Mouse (Mus musculus) cerebellum, postnatal 36 days (tissue): Measurements from ENCODE around the gene 2510002D24Rik.
"Not testable (repeated sequence)": the region's sequence is repeated elsewhere in the genome, so short reads cannot be mapped to it uniquely, and the experiment has no call there.

Experiments
- DNase-seq, 2 experiments: peaks; one replicate each; pipeline ENCODE4 v3.0.0; 2021 to 2022; ENCODE audit warnings: mixed read lengths in 2 of 2

The 2510002D24Rik gene

DNA sequence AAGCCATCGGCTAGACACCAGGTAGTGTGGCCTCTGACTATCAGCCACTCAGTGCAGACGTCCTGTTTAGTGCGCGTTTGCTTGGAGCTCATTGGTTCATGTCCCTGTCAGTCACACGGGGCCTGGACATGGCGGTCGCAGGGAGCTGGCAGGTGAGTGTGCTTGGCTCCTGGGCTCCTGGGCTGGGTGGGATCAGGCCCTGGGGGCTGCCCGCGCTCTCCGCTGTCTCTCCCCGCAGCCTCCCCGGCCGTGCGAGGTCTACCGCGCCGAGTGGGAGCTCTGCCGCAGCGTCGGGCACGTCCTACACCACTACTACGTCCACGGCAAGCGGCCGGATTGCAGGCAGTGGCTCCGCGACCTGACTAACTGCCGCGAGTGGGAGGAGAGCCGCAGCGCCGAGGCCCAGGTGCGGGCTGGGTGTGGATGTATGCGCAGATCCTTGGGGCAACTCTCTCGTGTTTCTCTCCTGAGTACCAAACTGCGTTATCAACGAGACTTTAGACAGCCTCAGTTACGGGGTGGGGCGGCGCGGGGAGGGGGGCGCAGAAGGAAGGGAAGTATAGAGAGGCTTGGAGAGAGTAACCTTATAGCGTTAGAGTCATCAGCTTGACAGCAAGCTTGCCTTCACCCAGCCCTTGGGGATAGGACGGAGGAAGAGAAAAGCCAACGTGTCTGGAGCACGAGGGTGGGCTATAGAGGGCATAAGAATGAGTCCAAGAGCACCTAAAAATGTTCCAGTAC is at the start of gene 2510002D24Rik, which contains the start of gene Gm28539:
2510002D24Rik (plus strand) TSS at position 111 of the 741 bp plus-strand sequence.
Gm28539 (plus strand) TSS at position 117 of the 741 bp plus-strand sequence.
- peak; percentile 97 to 99 for DNase-seq

DNA sequence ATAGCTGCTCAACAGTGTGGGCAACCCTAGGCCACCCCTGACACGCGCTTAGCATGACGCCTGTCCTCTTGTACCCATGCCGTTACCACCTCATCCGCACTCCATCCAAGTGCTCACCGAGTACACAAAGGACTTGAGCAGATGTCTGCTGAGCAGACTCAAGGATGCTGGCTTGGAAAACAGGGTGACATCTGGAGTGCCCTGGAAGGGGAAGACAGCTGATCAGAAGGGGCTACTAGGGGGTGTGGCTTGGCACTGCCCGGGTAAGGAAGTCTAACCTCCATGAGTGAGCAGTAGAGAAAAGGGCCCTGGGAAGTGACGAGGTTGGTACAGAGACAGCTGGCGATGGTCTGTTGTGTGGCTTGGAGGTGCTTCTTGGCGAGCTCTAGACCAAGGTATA is 49.7 kb upstream of the 2510002D24Rik start:
- no peak for DNase-seq

DNA sequence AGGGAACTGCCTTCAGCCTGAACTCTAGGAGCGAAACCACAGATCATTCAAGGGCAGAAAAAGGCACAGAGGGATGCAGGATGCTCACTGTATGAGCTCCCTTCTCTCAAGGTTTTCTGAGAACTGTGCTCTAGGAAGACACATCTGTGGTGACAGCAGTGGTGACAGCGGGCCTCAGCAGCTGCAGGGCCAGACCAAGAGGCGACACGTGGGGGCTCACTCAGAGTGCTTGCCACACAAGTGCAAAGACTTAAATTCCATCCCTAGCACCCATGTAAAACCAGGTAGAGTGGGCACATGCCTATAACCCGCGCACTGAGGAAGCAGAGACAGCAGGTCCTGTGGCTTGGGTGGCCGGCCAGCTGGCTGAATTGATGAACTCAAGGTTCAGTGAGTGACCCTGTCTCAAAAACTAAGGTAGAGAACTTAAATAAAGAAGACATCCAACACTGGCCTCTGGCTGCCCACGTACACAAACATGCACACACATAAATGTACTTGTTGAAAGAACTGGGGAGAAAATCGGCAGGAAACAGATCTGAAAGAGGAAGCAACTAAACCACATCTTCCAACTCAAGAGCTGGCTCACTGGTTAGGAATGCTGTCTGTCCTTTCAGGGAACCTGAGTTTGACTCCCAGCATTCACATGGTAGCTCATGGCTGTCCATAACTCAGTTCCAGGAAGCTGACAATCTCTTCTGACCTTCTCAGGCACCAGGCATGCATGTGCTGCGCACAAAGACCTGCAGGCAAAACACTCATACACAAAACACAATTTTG is 47.6 kb upstream of the 2510002D24Rik start:
- DNase-seq, result no peak

DNA sequence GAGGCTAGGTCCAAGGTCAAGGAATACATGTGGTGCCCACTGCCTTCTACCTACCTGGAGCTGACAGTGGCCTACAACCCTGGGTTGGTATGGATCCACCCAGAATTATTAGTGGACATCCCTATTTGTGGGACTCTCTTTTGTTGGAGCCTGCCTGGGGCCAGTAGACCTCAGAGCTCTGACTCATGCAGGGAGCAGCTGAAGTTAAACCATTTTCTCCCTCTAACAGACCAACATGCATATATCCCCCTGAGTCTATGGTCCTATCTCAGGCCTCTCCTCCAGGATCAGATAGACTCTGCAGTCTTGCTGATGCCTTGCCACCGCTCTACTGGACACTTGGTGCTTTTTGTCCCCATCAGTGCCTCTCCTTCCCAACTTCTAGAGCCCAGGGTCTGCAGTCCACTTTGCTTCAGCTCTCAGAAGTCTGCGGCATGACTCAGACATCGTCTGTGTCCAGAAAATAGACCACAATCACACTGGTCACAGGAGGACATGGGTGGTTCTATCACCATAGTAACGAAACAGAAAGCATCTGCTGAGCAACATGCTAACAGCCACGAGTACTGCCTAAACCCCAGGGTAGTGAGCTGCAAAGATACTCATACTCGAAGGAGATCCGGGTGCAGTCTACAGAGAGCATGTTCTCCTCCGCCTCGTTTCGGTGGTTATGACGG is 41.0 kb upstream of the 2510002D24Rik start:
- DNase-seq, result no peak

DNA sequence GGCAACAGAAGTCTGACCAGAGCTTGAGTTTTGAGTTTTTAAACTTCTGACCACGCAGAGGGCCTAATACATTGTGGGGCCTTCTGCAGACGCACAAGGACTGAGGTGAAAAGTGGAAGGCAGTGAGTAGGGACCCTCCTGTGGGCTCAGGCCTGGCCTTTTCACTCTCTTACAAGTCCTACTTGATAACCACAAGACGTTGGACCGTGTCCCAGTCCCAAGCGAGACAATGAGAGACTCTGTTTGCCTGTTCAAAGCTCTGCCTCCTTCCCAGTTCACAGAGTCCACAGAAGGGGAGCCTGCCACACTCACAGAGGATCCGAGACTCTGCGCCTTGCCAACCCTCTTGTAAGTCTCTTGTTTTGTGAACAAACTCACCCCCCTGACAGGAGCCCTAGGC is 39.7 kb upstream of the 2510002D24Rik start:
- DNase-seq, result no peak

DNA sequence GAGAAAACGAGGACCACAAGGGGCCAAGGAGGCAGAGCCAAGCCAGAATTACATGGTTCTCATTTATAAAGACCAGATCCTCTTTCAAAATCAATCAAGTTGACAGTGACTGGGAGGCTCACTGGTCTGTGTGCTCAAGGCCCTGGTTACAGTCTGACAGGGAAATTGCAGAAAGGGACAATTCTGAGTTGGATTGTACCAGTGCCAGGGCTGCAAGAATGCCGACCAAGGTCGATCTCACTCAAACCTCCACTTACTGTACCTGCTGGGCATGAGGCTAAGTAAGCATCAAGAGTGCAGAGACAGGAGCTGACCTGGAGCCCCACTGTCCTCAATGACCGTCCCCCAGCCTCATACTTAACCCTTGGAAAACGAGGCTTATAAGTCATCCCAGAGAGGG is 38.2 kb upstream of the 2510002D24Rik start:
- DNase-seq, result no peak

DNA sequence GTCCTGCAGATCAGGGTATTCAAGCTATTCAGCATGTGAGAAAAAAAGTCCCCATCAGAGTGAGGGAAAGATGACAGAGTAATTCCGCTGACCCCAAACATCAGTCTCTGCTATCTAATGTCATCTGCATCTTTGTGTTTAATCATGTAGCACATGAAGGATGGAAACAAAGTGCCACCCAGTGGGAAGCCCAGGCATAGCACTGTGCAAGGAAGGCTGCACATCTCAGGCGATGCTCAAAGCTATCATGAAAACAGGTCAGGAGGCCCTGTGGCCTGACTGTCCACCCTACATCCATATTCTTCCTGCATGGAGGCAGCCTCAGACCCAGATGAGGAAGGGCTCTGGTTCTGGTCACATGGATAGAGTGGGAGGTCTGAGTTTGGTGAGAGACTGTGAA is 37.5 kb upstream of the 2510002D24Rik start:
- DNase-seq, result peak; percentile 43 to 49

DNA sequence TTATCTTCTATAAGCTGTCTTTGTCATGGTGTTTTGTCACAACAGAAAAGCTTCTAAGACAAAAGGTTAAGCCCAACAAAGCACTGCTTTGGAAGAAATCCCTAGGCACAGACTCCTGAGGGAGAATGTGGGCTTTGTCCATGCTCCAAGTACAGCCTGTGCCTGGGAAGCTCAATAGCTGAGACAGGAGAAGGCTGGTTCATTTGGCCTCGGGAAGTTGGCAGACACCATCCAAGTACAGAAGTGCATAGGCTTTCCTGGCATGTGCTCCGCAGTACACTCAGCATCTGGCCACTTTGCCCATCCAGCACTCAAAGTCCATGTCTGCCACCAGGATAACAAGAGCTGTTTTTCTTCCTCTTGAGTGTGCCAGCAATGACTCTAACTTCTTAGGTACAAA is 30.6 kb upstream of the 2510002D24Rik start:
- no peak for DNase-seq

DNA sequence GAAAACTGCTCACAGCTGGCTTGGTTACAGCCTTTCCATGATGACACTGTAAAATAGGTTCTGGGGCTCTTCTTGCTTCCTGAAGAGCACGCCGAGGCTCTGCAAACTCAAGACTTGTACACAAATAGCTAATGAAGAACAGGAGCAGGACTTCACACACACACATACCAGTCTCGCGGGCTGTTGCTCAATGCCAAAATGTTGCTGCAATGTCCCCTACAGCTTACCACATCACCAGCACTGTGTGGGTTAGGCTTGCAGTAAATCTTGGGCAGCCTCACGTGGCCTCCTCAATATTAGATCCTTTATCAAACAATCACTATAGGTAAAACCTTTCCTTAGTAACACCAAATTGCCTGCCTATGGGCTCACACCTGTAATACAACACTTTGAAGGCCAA is 27.4 kb upstream of the 2510002D24Rik start:
- DNase-seq, result no peak

DNA sequence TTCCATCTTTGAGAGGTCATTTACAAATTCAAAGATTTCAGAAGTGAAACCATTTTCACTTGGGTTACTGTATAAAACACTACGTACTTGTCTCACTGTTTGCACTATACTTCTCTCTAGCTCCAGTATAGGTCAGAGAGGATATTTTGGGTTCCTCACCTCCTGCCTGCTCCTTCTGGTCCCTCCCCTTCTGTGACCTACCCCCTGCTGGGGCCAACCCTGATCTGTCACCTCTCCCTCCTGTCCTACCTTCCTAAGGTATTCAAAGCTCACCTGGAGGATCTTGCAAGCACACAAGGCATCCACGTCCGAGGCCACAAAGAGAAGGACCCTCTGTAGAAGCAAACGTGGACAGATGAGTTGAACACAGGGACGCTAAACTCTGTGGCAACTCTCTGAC is 25.3 kb upstream of the 2510002D24Rik start:
- DNase-seq, result peak in 1 of 2 experiments; percentile 15

DNA sequence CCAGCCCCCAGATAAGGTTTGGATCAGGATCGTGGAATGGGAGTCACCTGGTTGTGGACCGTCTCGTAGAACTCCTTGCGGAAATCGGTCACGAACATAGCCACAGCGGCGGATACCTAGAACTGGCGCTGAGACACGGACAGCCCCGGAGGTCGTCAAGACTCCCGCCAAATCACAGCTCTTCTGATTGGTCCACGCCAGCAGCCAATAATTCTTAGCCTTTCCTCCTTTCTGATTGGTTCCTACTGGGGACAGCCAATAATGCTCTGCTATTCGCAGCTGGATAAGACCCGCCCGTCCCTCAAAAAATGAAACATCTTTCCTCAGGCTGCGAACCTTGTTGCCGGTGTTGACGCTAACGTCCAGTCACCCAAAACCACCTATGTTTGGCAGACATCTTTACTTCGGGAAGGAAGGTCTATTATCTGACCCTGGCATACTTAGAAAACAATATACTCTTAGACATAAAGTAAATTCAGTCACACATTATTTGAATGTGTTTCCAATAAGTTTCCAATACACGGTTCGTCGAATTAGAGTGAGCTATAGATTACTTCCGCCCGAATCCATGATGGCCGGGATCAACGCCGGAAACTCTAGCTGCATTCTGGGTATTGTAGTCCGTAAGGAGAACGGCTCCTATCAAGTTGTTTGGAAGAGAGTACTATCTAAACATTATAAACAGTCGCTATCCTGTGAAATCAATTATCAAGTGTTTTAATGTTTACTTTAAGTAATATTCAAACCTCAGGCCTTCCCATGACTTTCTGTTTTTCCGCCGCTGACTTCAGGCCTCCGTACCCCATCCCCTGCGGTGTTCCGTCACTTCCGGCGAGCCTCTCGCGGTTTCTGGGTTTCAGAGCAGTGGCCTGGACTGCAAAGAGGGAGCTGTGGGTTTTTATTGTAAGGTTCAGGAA is 24.7 kb upstream of the 2510002D24Rik start, which contains the start of the genes Ufd1 and Cdc45:
Ufd1 (plus strand) TSS at position 312 of the 917 bp plus-strand sequence.
Cdc45 (minus strand) TSS at position 520 of the 917 bp plus-strand sequence.
- peak; percentile 81 to 82 for DNase-seq

DNA sequence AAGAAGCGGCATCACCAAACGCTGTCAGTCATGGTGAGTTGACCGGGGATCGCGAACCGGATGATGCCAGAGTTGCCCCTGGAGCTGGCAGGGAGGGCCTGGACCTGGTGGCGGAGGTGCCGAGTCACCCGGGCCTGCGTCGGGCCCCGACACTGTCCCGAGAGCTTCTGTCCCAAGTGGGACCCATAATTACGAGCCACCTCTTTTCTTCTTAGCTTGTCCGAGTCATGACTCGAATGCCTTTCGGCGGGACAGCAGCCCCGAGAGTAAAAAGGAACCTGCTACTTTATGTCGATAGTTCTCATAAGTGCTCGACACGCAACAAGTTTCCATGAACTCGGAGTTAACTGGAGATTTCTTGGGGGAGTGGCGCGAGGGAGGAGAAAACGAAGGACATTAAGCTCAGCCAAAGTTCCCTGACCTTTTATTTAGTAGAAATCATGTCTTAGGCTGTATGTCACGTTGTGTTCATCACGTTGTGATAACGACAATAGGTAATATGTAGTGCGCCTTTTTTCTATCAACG is 23.9 kb upstream of the 2510002D24Rik start:
- DNase-seq, result no peak

DNA sequence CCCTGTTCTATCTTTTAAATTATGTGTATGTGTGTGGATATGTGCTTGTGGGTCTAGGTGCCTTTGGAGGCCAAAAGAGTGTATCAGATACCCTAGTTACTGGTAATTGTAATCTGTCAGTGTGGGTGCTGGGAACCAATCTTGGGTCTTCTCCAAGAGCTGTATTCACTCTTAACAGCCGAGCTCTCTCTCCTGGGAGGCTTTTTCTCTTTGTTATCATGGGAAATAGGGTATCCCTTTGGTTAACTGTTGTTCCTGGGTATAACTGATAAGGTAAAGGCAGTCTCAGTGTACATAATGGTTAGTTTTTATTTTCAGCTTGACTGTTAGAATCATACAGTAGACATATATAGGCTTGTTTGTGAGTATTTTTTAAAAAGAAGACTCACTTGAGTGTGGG is 14.0 kb upstream of the 2510002D24Rik start:
- no peak for DNase-seq

DNA sequence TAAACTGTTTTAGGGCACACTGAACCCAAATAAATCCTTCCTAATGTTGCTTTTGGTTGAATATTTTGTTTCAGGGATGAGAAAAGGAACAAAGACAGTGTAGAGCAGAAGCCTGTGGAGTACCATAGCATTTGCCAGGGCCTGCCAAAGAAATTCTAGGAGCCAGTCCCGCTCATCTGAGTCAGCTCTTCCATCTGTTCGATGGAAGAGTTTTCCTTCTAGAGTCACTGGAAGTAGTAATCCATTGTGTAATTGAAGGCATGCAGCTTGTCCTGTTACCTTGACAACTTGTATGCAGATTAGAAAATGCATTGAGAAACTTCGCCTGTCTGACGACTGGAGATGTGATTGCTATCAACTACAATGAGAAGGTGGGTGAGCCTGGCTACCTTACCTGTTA is 13.5 kb upstream of the 2510002D24Rik start:
- DNase-seq, result no peak

DNA sequence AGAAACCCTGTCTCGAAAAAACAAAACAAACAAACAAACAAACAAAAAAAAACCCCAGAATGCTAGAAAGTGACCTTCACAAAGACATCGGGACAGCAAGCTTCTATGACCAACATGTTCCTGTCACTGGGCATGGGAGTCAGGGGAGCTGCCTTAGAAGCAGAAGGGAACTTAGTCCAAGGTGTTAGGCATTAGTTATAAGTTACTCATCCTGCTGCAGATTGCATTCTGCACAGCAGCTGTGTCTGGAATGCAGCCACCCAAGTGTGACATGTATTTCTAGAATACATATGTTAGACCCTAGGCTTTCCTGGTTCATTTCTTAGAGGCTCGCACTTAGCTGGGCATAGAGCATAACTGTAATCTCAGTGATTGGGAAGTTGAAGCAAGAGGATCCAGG is 7.7 kb upstream of the 2510002D24Rik start:
- DNase-seq, result no peak

DNA sequence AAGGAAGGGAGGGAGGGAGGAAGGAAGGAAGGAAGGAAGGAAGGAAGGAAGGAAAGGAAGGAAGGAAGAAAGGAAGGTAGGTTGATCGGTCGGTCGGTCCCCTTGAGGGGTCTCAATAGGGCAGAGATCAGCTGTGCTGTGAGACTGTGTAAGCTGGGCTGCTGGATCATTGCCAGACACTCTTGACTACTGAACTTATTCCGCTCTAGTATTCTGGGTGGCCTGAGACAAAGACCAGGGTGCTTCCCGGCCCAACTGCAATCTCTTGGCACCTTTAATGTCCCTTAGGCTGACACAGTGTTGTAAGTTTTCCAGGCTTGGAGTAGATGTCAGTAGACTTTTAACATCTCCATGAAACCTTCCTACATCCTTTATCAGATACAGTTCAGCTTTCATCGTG is 7.3 kb upstream of the 2510002D24Rik start:
- DNase-seq, result no peak

DNA sequence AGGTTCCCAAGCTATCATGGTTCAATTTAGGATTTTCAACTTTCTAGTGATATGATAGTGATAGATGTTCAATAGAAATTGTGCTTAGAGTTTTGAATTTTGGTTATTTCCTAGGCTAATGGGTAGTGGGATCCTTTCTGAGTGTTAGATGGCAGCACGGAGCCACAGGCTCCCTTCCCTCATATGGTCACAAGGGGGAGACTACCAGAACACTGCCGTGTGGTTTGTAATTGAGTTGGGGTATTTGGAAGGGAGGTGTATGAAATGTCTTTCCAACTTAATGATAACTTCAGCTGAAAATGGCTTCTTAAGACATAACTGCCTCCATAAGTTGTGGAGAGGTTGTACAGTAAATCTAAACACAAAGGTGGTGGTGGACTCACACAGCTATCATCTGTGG is 2.9 kb upstream of the 2510002D24Rik start:
- no peak for DNase-seq

DNA sequence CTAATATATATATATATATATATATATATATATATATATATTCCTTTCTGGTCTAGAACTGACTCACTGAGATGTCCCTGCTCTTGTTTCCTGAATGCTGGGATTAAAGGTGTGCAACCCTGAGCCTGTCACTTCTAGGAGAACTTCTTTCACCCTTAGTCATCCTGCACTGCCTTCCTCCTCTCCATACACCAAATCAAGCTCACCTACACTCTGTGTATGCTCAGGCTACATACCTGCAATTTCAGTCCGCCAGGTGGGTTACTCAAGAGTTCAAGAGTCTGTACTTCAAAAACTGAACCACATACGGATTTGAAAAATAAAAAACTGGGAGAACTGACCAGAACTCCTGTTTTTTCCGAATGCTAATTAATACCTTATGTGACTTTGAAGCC is 308 bp upstream of the 2510002D24Rik start:
- DNase-seq, result no peak

DNA sequence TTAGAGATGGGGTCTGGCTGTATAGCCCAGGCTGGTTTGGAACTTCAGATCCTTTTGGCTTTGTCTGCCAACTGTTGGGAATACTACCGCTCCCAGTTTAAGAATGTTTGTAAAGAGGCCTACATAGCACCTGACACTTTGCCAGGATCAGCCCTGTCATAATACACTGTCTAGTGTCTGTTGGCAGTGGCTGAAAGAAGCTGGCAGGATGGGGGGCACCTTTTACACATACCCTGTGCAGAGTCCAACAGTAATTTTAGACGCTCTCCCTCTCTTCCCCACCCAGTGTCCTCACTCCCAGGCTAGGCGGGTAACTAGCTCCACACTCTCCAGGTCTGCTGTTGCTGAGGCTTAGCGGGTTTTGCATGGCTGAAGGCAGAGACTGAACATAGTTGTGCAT is 2.0 kb downstream of the 2510002D24Rik start:
- no peak for DNase-seq

DNA sequence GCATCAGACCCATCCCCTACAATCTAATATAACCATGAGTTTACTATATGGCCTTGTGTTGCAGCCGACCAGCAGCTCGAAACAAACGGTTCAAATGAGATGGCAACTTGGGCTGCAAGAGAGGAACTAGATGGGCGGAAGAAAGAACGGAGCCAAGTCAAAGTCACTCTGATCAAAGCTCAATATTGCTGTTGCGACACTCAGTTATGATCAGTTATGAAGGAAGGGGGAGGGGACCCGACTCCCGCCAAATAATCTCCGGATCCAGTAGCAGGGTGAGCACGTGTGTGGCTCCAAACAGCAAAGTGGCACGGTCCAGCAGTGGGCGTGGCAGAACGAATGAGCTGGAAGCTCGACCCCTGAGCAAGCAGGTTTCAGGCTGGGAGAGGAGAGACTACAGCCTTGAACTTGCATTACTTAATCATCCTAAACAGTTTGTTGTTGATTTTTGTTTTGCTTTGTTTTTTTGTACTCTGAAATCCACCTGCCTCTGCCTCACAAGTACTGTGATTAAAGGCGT is 10.0 kb downstream of the 2510002D24Rik start:
- no peak for DNase-seq

DNA sequence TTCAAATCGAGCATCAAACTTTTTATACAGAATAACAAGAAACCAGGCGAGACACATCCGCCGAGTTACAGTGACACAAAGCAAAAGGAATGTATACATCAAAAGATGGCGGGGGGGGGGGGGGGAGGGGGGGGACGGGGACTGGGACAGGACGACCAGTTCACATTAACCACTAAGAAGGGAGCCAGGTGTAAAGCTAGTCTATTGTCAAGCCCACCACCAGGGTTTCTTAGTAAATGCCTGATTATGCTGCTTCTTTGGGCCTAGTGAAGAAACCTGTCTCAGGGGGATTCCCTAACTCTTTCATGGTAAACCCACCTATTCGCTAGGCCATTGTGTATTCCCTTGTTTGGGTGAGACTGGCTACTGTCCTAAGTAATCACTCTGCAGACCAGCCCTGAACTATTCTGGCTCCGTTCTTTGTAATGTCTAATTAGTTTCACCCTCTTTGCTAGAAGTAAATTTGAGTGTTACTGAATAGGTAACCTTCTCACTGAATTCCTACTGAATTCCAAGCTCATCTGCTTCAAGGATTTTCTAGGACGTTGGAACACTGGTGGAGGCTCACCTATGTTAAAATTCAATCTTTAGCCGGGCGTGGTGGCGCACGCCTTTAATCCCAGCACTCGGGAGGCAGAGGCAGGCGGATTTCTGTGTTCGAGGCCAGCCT is 13.3 kb downstream of the 2510002D24Rik start:
- not testable (repeated sequence) for DNase-seq
